15 mouse cellular contexts compared by ENCODE assay signal in the genomic region with DNA sequence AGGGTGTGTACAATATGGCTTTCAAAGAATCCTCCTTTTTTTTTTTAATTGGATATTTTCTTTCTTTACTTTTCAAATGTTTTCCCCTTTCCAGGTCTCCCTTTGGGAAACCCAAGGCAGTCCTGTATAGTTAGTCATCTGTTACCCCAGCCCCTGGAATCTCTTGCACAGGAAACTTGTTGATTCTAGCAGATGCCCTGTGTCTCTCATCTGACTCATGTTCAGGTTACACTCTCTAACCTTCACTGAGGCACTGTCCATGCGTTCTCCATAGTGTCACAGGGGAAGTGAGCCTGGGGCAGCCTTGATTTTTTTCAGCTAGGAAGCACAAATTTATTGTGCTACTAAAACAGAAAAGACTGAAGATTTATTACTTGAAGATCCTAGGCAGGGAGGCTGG.
"Had no signal": no experiment of that assay in that cellular context is flagged by ENCODE, and none has a peak within 500 bp of the region (broad histone marks: within the 10 kb centered on the region; RNA-seq: fewer than 3 reads in every experiment).

No protein-coding gene starts in this region.

- H3K27me3 ChIP-seq: neural tube, embryonic 12.5 days; neural tube, embryonic 13.5 days; neural tube, embryonic 15.5 days; stomach, embryonic 15.5 days had no signal

- DNase-seq: right cerebral cortex, adult 18-20 months; right cerebral cortex, postnatal 14 days; right cerebral cortex, postnatal 25 days; right cerebral cortex, postnatal 4 days; spleen, adult 18-20 months; thymus, adult 18-20 months; thymus, adult 2 months; thymus, postnatal 14 days; thymus, postnatal 25 days; thymus, postnatal 36 days; thymus, postnatal 4 days had no signal
